Mouse (Mus musculus) kidney, embryonic 16.5 days (tissue): Measurements from ENCODE around the gene Itgal. TPM values are rescaled to one million over a fixed set of nuclear protein-coding genes. Genes with fewer than 3 reads are reported as not detected.

Experiments
- ATAC-seq: fragments of 200-750 bp; cut with Nextera tagmentation; 2 replicates; pipeline ENCODE4 v1.8.0; 2017; ENCODE audit warnings: moderate TSS enrichment; ENCODE audit not compliant: low FRiP score, low TSS enrichment
- H3K27ac ChIP-seq: fragments of 300-500 bp; sonication (generic); 2 replicates; pipeline ENCODE4 v1.5.1; 2014; ENCODE audit warnings: low read length
- H3K27me3 ChIP-seq: fragments of 300-500 bp; sonication (generic); 2 replicates; pipeline ENCODE4 v1.6.1; 2014; ENCODE audit warnings: low read length, control low read depth, mixed read lengths; ENCODE audit not compliant: insufficient read depth
- H3K36me3 ChIP-seq: fragments of 300-500 bp; sonication (generic); 2 replicates; pipeline ENCODE4 v1.6.1; 2014; ENCODE audit warnings: low read length, control low read depth, mixed read lengths; ENCODE audit not compliant: insufficient read depth
- H3K4me1 ChIP-seq: fragments of 300-500 bp; sonication (generic); 2 replicates; pipeline ENCODE4 v1.6.1; 2014; ENCODE audit warnings: low read length, control low read depth, mixed read lengths; ENCODE audit not compliant: insufficient read depth
- H3K4me2 ChIP-seq: fragments of 300-500 bp; sonication (generic); replicated peaks from 2 replicates; pipeline ENCODE4 v1.6.1; 2014; ENCODE audit warnings: low read depth, low read length
- H3K4me3 ChIP-seq: fragments of 300-500 bp; sonication (generic); 2 replicates; pipeline ENCODE4 v1.5.1; 2014; ENCODE audit warnings: mild to moderate bottlenecking, low read length
- H3K9ac ChIP-seq: fragments of 300-500 bp; sonication (generic); replicated peaks from 2 replicates; pipeline ENCODE4 v1.6.1; 2014; ENCODE audit warnings: low read length
- H3K9me3 ChIP-seq: fragments of 300-500 bp; sonication (generic); 2 replicates; pipeline ENCODE4 v1.6.1; 2016; ENCODE audit warnings: low read length, control low read depth
- WGBS: fragments of 180-500 bp; shearing (Covaris S2); extraction: QIAGEN DNeasy Blood & Tissue Kit; methylation state at CpG from one replicate; pipeline ENCODE4 v1.1.7; 2014; 5-methylcytosine and 5-hydroxymethylcytosine counted together
- polyA plus RNA-seq: library from polyadenylated mRNA; unstranded; fragments of >200 nt; fragmentation: Nextera tagmentation; extraction: Ambion mirVana; gene quantifications from 2 replicates; pipeline ENCODE4 v1.2.1, GENCODE M21; 2015

The Itgal gene
- polyA plus RNA-seq, 1 experiment from 2014 or later = 1.0 TPM

GRCm38 (mm10) chr7:127296786-127297555 lies 911 bp downstream of the Itgal start:
- Histone ChIP-seq H3K27ac (no peak overlapping the region), H3K9ac (no peak overlapping the region), H3K4me1 (no peaks in the 10 kb centered on the region), H3K4me2 (no peak overlapping the region), H3K36me3 (no peaks in the 10 kb centered on the region), H3K4me3 (no peak overlapping the region), H3K9me3 (no peaks in the 10 kb centered on the region), H3K27me3 (no peaks in the 10 kb centered on the region)
- WGBS = 84% methylated on average over 5 of the region's 5 CpGs
- no peak for ATAC-seq

- H3K27me3 ChIP-seq = no peaks in the 10 kb centered on the region
- WGBS = 91% methylated on average over 5 of the region's 5 CpGs
- H3K4me1 ChIP-seq = no peaks in the 10 kb centered on the region
- no peak for ATAC-seq
- no peak overlapping the region for H3K4me2 ChIP-seq
- no peaks in the 10 kb centered on the region for H3K9me3 ChIP-seq
- no peaks in the 10 kb centered on the region for H3K36me3 ChIP-seq
- no peak overlapping the region for H3K9ac ChIP-seq
- H3K4me3 ChIP-seq = no peak overlapping the region
- H3K27ac ChIP-seq = no peak overlapping the region
Observed at GRCm38 (mm10) chr7:127297586-127298193, 1.6 kb downstream of the Itgal start.

- 79% methylated on average over 2 of the region's 2 CpGs for WGBS
- Histone ChIP-seq H3K4me3 (no peak overlapping the region), H3K9ac (no peak overlapping the region), H3K4me2 (no peak overlapping the region), H3K9me3 (no peaks in the 10 kb centered on the region), H3K27ac (no peak overlapping the region), H3K27me3 (no peaks in the 10 kb centered on the region), H3K4me1 (no peaks in the 10 kb centered on the region), H3K36me3 (no peaks in the 10 kb centered on the region)
- ATAC-seq = no peak
Observed at GRCm38 (mm10) chr7:127308431-127308830, 12.4 kb downstream of the Itgal start.

GRCm38 (mm10) chr7:127308887-127309286 lies 12.8 kb downstream of the Itgal start:
- 76% methylated on average over 4 of the region's 4 CpGs for WGBS
- Histone ChIP-seq H3K4me3 (no peak overlapping the region), H3K9ac (no peak overlapping the region), H3K9me3 (no peaks in the 10 kb centered on the region), H3K36me3 (no peaks in the 10 kb centered on the region), H3K27ac (no peak overlapping the region), H3K27me3 (no peaks in the 10 kb centered on the region), H3K4me1 (no peaks in the 10 kb centered on the region), H3K4me2 (no peak overlapping the region)
- no peak for ATAC-seq

GRCm38 (mm10) chr7:127309951-127310350 lies 13.9 kb downstream of the Itgal start:
- ATAC-seq = no peak
- Histone ChIP-seq H3K4me3 (no peak overlapping the region), H3K9me3 (no peaks in the 10 kb centered on the region), H3K27ac (no peak overlapping the region), H3K9ac (no peak overlapping the region), H3K4me1 (no peaks in the 10 kb centered on the region), H3K27me3 (no peaks in the 10 kb centered on the region), H3K36me3 (no peaks in the 10 kb centered on the region), H3K4me2 (no peak overlapping the region)
- 55% methylated on average over 12 of the region's 12 CpGs for WGBS

GRCm38 (mm10) chr7:127313912-127314311 lies 17.9 kb downstream of the Itgal start:
- ATAC-seq = no peak

GRCm38 (mm10) chr7:127321106-127321505 lies 25.0 kb downstream of the Itgal start:
- Histone ChIP-seq H3K4me3 (no peak overlapping the region), H3K4me2 (no peak overlapping the region), H3K4me1 (peaks cover 5% of the 10 kb centered on the region; the same call in 1 of the 2 replicates), H3K36me3 (no peaks in the 10 kb centered on the region), H3K27ac (no peak overlapping the region), H3K9ac (no peak overlapping the region), H3K9me3 (no peaks in the 10 kb centered on the region), H3K27me3 (no peaks in the 10 kb centered on the region)
- 73% methylated on average over 4 of the region's 4 CpGs for WGBS
- ATAC-seq = no peak

More at GRCm38 (mm10) chr7:127313912-127314311, 17.9 kb downstream of the Itgal start:
- no peaks in the 10 kb centered on the region for H3K36me3 ChIP-seq
- no peak overlapping the region for H3K4me2 ChIP-seq
- H3K4me1 ChIP-seq = no peaks in the 10 kb centered on the region
- H3K9me3 ChIP-seq = no peaks in the 10 kb centered on the region
- no peak overlapping the region for H3K9ac ChIP-seq
- H3K27me3 ChIP-seq = no peaks in the 10 kb centered on the region
- WGBS = 53% methylated on average over 8 of the region's 8 CpGs
- H3K27ac ChIP-seq = no peak overlapping the region
- H3K4me3 ChIP-seq = no peak overlapping the region

- Histone ChIP-seq H3K27ac (no peak overlapping the region), H3K9me3 (no peaks in the 10 kb centered on the region), H3K36me3 (no peaks in the 10 kb centered on the region), H3K9ac (no peak overlapping the region), H3K4me3 (no peak overlapping the region), H3K4me2 (no peak overlapping the region), H3K4me1 (peaks cover 6% of the 10 kb centered on the region; the same call in 1 of the 2 replicates), H3K27me3 (no peaks in the 10 kb centered on the region)
- 42% methylated on average over 5 of the region's 5 CpGs for WGBS
- ATAC-seq = no peak
Observed at GRCm38 (mm10) chr7:127322085-127322484, 26.0 kb downstream of the Itgal start.

GRCm38 (mm10) chr7:127324944-127325343 lies 28.9 kb downstream of the Itgal start:
- Histone ChIP-seq H3K27me3 (no peaks in the 10 kb centered on the region), H3K9me3 (no peaks in the 10 kb centered on the region), H3K4me1 (peaks cover 6% of the 10 kb centered on the region; the same call in 1 of the 2 replicates), H3K4me2 (no peak overlapping the region), H3K9ac (no peak overlapping the region), H3K36me3 (no peaks in the 10 kb centered on the region), H3K27ac (no peak overlapping the region), H3K4me3 (no peak overlapping the region)
- WGBS = 83% methylated on average over 7 of the region's 7 CpGs
- ATAC-seq = no peak

- peak; percentile 53; the same call in 1 of the 2 replicates for ATAC-seq
- Histone ChIP-seq H3K27me3 (no peaks in the 10 kb centered on the region), H3K9me3 (no peaks in the 10 kb centered on the region), H3K4me1 (peaks cover 6% of the 10 kb centered on the region; the same call in 1 of the 2 replicates), H3K27ac (peak overlapping the region; percentile 50; the same call in 1 of the 2 replicates), H3K36me3 (no peaks in the 10 kb centered on the region), H3K9ac (no peak overlapping the region), H3K4me3 (no peak overlapping the region), H3K4me2 (no peak overlapping the region)
- 69% methylated on average over 8 of the region's 8 CpGs for WGBS
Observed at GRCm38 (mm10) chr7:127325550-127325949, 29.5 kb downstream of the Itgal start.
